In genomic region chr12:72285366-72286345, GRCm38 (mm10) we compare ENCODE assay signal across 8 mouse cellular contexts.
DNase-seq lines count a peak whose midpoint lies in the region; ATAC-seq lines count a peak whose summit lies in the region.

No protein-coding gene starts in this region.

- 0 out of 2 replicates have a peak overlapping the region, but pooled peaks have one; percentile 8 for H3K4me2 ChIP-seq in forebrain, embryonic 14.5 days (ENCODE audit: low read length)
- H3K4me2 ChIP-seq in forebrain, embryonic 11.5 days (ENCODE audit: low read depth, low read length, severe bottlenecking) = no peak overlapping the region
- H3K4me2 ChIP-seq in midbrain, embryonic 16.5 days (ENCODE audit: low read length) = peak overlapping the region; percentile 28

- H3K4me3 ChIP-seq in forebrain, embryonic 14.5 days (ENCODE audit: low read depth, low read length) = no peak overlapping the region
- no peak overlapping the region for H3K4me3 ChIP-seq in forebrain, embryonic 11.5 days (ENCODE audit: low read depth, low read length)
- H3K4me3 ChIP-seq in midbrain, embryonic 16.5 days (ENCODE audit: low read depth, low read length) = no peak overlapping the region

- no peaks in the 10 kb centered on the region for H3K9me3 ChIP-seq in forebrain, embryonic 14.5 days (replicated peaks; ENCODE audit: control insufficient read depth, low read length)
- H3K9me3 ChIP-seq in forebrain, embryonic 11.5 days (ENCODE audit: control insufficient read depth, low read length) = no peaks in the 10 kb centered on the region
- no peaks in the 10 kb centered on the region for H3K9me3 ChIP-seq in midbrain, embryonic 16.5 days (replicated peaks; ENCODE audit: control insufficient read depth, low read length, poor library complexity, severe bottlenecking)

- H3K9ac ChIP-seq in forebrain, embryonic 14.5 days (ENCODE audit: low read length) = no peak overlapping the region
- H3K9ac ChIP-seq in forebrain, embryonic 11.5 days (ENCODE audit: low read length) = no peak overlapping the region
- no peak overlapping the region for H3K9ac ChIP-seq in midbrain, embryonic 16.5 days (ENCODE audit: low read depth, low read length)

- no peak overlapping the region; the same call in 1 of the 2 replicates for H3K27ac ChIP-seq in forebrain, embryonic 14.5 days (ENCODE audit: low read depth, low read length)
- no peak overlapping the region for H3K27ac ChIP-seq in forebrain, embryonic 11.5 days (ENCODE audit: low read depth, low read length)
- H3K27ac ChIP-seq in midbrain, embryonic 16.5 days (ENCODE audit: low read length) = peak overlapping the region; percentile 42; the same call in 1 of the 2 replicates

- H3K4me1 ChIP-seq in forebrain, embryonic 14.5 days (ENCODE audit: control insufficient read depth, insufficient read depth, low read length) = no peaks in the 10 kb centered on the region
- H3K4me1 ChIP-seq in forebrain, embryonic 11.5 days (replicated peaks; ENCODE audit: control insufficient read depth, insufficient read depth, low read length) = no peaks in the 10 kb centered on the region
- H3K4me1 ChIP-seq in midbrain, embryonic 16.5 days (ENCODE audit: control insufficient read depth, insufficient read depth, low read length) = peaks cover 6% of the 10 kb centered on the region

- H3K27me3 ChIP-seq in forebrain, embryonic 14.5 days (replicated peaks; ENCODE audit: control insufficient read depth, insufficient read depth, low read length) = no peaks in the 10 kb centered on the region
- no peaks in the 10 kb centered on the region for H3K27me3 ChIP-seq in forebrain, embryonic 11.5 days (ENCODE audit: control insufficient read depth, insufficient read depth, low read length)
- no peaks in the 10 kb centered on the region for H3K27me3 ChIP-seq in midbrain, embryonic 16.5 days (ENCODE audit: control insufficient read depth, insufficient read depth, low read depth, low read length)

- H3K36me3 ChIP-seq in forebrain, embryonic 14.5 days (ENCODE audit: control insufficient read depth, insufficient read depth, low read length) = no peaks in the 10 kb centered on the region
- H3K36me3 ChIP-seq in forebrain, embryonic 11.5 days (ENCODE audit: control insufficient read depth, insufficient read depth, low read length) = no peaks in the 10 kb centered on the region
- no peaks in the 10 kb centered on the region for H3K36me3 ChIP-seq in midbrain, embryonic 16.5 days (ENCODE audit: control insufficient read depth, insufficient read depth, low read length)

- 66% methylated on average over 25 of the region's 25 CpGs for WGBS in forebrain, embryonic 14.5 days
- 88% methylated on average over 25 of the region's 25 CpGs for WGBS in forebrain, embryonic 11.5 days
- 57% methylated on average over 25 of the region's 25 CpGs for WGBS in midbrain, embryonic 16.5 days

- peak; percentile 92 for ATAC-seq in forebrain, embryonic 14.5 days
- ATAC-seq in forebrain, embryonic 11.5 days (replicated peaks; ENCODE audit: low FRiP score) = no peak
- peak; percentile 82 for ATAC-seq in midbrain, embryonic 16.5 days

- DNase-seq in forebrain, embryonic 14.5 days (ENCODE audit: low spot score) = peak; percentile 90
- DNase-seq in forebrain, embryonic 11.5 days (ENCODE audit: low spot score) = no peak
- peak; percentile 77 to 81 for DNase-seq in cerebellum, postnatal 36 days
- peak; percentile 92 for DNase-seq in layer of hippocampus, adult 9-11 months
- no peak for DNase-seq in kidney, postnatal 10 days
- DNase-seq in urinary bladder, adult 18-20 months (ENCODE audit: low spot score in 2 of 2) = no peak
- no peak for DNase-seq in spleen, postnatal 14 days (ENCODE audit: low spot score in 2 of 2)

Comparison
In these comparisons a context has a peak if more than half of its experiments do, and no peak if none do; other contexts are left out.
1. DNase-seq: peak in forebrain, embryonic 14.5 days (single experiment), cerebellum, postnatal 36 days (2 of 2) and layer of hippocampus, adult 9-11 months (single experiment); none in forebrain, embryonic 11.5 days (single experiment), kidney, postnatal 10 days (single experiment), urinary bladder, adult 18-20 months (0 of 2) and spleen, postnatal 14 days (0 of 2).